Mouse (Mus musculus) cerebellum, adult 9-10 months (tissue): ENCODE measurements around the gene Dqx1.

Experiments used
- DNase-seq: peaks from one replicate; pipeline ENCODE4 v3.0.0; 2022

The Dqx1 gene

DNA sequence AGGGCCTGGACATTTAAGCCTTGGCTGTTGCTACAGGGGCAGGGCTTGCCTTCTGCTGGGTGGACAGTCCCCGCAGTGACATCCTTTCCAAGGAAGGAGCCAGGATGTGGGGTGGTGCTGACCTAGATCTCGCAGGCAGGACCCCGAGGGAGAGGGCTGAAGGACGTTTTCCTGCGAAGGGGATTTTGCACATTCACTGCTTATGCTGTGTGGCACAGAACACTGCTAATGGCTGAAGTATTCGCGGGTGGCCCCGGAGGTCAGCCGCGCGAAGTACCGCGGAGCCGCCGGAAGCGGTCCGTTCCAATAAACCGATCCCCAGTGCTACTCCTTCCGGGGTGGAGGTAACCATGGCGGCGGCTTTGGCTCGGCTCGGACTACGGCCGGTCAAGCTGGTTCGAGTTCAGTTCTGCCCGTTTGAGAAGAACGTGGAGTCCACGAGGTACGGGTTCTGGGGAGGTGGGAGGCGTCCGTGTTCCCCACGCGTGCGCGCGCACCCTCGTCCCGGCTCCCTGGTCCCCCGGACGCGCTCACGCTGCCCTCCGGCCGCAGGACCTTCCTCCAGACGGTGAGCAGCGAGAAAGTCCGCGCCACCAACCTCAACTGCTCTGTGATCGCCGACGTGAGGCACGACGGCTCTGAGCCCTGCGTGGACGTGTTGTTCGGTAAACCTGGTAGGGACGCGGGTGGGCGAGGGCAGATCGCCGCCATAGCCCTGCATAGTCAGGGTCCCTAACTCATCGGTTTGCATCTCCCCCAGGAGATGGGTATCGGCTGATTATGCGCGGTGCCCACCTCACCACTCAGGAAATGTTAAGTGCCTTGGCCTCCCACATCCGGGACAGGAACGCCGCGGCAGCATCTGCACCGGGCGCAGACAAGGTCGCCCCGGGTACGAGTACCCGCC, 51.4 kb downstream of the Dqx1 start, which contains the start of gene Mrpl53:
TSS of gene Mrpl53 (plus strand) at position 279 of the 907 bp plus-strand sequence.
- DNase-seq = peak; percentile 86

DNA sequence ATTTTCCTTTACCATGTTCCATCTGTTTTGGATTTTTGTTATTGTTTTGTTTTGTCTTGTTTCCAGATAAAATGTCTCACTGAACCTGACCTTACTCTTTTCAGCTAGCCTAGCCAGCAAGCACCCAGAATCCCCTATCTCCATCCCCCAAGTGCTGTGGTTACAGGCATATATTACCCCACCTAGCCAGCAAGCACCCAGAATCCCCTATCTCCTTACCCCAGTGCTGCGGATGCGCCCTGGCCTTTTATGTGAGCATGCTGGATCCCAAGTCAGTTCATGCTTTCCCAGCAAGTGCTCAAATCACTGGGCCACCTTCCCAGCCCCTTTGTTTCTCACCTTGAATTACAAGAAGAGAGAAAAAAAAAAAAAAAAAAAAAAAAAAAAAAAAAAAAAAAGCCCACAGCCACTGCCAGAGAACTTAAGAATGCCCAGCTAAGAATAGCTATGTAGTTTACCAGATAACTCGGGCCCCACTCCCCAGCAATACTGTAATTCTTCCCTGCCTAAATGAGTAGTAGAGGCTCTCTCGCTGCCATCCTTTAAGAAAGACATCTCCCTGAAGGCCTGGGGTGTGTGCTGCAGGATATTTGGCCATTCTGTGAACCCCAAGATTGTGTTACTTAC, 54.0 kb downstream of the Dqx1 start:
- DNase-seq = peak; percentile 17

DNA sequence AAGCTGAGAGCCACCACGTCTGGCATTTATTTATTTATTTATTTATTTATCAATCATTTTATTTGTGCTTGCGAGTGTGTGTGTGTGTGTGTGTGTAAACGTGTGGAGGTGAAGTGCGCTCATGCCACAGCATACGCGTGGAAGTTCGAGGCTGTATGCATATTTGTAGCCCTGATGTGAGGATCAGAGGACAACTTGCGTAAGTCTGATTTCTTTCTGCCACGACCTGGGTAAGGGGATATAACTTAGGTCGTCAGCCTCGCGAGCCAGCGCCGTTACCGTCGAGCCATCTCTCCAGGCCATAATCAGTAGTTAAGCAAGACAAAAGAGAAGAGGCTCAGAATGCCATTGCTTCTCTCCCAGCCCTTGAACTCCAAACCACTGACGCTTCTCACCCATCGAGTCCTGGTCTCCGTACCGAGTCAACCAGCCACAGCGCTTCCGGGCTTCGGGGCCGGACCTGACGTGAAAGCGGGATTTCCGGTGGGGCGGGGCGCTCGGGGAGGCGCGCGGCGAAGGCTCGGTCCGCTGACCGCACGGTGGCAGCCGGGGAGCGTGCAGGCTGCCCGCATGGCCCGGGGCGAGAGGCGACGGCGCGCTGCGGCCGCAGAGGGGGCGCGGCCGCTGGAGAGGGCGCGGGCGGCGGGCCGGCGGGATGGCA, 57.5 kb downstream of the Dqx1 start, which contains the start of gene Mogs:
TSS of gene Mogs (plus strand) at position 486 of the 661 bp plus-strand sequence.
- peak; percentile 89 for DNase-seq

DNA sequence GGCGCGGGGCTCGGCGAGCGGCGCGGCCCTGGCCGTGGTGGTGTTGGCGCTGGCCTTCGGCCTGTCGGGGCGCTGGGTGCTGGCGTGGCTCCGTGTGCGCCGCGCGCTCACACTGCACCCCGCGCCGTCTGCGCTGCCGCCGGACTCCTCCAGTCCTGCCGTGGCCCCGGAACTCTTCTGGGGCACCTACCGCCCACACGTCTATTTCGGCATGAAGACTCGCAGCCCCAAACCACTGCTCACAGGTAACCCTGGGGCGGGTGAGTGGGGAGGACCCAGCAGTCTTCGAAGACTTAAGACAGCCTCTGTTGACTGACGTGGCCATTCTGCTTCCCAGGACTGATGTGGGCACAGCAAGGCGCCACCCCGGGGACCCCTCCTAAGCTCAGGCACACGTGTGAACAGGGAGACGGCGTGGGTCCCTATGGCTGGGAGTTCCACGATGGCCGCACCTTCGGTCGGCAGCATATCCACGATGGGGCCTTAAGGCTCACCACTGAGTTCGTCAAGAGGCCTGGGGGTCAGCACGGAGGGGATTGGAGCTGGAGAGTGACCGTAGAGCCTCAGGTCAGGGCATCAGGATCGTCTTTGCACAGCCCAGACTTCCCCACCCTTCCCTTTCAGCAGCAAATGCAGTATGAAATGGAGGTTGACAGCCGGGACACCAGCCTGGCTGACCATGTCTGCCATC, 58.2 kb downstream of the Dqx1 start:
- peak; percentile 54 for DNase-seq

DNA sequence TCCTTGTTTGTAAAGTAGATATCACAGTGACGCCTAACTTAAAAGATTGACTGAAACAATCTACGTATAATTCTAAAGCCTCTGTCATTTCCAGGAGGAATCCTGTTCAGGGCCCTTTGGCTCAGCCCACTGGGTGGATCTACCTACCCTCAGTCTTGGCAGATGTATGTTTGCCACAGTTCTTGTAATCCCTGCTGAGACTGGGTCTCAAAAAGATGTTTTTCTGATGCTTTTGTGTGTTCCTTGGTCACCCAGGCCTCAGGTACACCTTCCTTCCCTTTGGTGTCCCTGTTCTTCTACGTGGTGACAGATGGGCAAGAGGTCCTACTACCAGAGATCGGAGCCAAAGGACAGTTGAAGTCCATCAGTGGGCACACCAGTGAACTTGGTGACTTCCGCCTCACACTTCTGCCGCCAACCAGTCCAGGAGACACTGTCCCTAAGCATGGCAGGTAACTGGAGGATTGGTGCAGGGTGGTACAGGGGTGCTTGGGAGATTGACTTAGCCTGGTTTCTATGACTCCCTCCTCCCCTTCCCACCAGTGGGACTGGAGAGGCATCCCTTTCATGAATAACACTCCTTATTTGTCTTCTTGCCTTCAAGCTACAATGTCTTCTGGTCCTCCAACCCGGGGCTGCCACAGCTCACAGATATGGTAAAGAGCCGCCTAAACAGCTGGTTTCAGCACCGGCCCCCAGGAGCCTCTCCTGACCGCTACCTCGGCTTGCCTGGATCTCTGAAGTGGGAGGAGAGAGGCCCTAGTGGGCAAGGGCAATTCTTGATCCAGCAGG, 58.9 kb downstream of the Dqx1 start:
- DNase-seq = peak; percentile 51
